Mouse (Mus musculus): Measurements from ENCODE around the gene Drg2.

- TF ChIP-seq POLR2A (IDR thresholded peaks at IDR 0.05; ENCODE audit: low read depth, low read length) (no peak), CTCF (IDR thresholded peaks at IDR 0.05; ENCODE audit: extremely low read depth, insufficient read depth, insufficient read length, insufficient replicate concordance) (no peak)
Observed at GRCm38 (mm10) chr11:60442896-60443295, 11.5 kb upstream of the Drg2 start.
